Mouse (Mus musculus) spleen, postnatal 0 days (tissue): ENCODE measurements around the gene Gm17467. TPM values are rescaled to one million over a fixed set of nuclear protein-coding genes. Genes with fewer than 3 reads are reported as not detected.

Experiments used
- polyA plus RNA-seq: library from polyadenylated mRNA; unstranded; fragments of >200 nt; fragmentation: Nextera tagmentation; extraction: Ambion mirVana; gene quantifications from 2 replicates; pipeline ENCODE4 v1.2.1, GENCODE M21; 2015

Gm17467 gene
- not detected in 2 replicates for polyA plus RNA-seq

DNA sequence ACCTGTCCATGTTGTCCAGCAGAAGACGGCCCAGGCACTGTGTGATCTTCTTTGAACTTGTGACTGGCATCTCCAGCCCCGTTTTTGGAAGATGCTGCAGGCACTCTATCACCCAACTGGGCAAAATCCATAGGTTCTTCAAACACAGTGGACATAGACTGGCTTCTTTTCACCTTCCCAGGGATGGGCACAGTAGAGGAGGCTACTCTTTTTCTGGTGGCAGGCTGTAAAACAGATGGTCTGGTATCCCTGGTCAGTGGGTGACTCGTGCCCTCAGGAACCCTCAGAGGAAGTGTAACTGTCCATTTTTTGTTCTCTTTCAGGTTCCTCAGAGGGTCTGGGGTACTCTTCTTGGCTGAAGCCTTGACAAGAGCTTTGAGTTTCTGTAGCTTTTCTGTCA lies at the start of gene Gm17467:
Gene Gm17467 (minus strand): TSS at position 101 of the 400 bp plus-strand sequence.

Other genes with a start within 250 kb of the Gm17467 start
- not detected in 2 replicates for gene Cldn34c2, start 123.1 kb downstream of the Gm17467 start, polyA plus RNA-seq
- gene Cldn34c3, start 88.9 kb upstream of the Gm17467 start, polyA plus RNA-seq = not detected in 2 replicates